Mouse (Mus musculus) forebrain, embryonic 11.5 days (tissue): ENCODE data around the gene Hoxc6. TPM values are rescaled to one million over a fixed set of nuclear protein-coding genes. Genes with fewer than 3 reads are reported as not detected.

Experiments used
- ATAC-seq: fragments of 200-750 bp; cut with Nextera tagmentation; replicated peaks from 2 replicates; pipeline ENCODE4 v1.8.0; 2017; ENCODE audit warnings: moderate TSS enrichment; ENCODE audit not compliant: low FRiP score
- DNase-seq: peaks from one replicate; pipeline ENCODE4 v3.0.0-alpha.2; 2017; ENCODE audit warnings: low spot score
- H3K27ac ChIP-seq: fragments of 300-500 bp; sonication (generic); 2 replicates; pipeline ENCODE4 v1.5.1; 2014; ENCODE audit warnings: low read depth, low read length
- H3K27me3 ChIP-seq: fragments of 300-500 bp; sonication (generic); 2 replicates; pipeline ENCODE4 v1.6.1; 2014; ENCODE audit warnings: mild to moderate bottlenecking, low read length, mixed read lengths; ENCODE audit not compliant: control insufficient read depth, insufficient read depth
- H3K36me3 ChIP-seq: fragments of 300-500 bp; sonication (generic); 2 replicates; pipeline ENCODE4 v1.6.1; 2014; ENCODE audit warnings: mild to moderate bottlenecking, low read length, moderate library complexity, mixed read lengths; ENCODE audit not compliant: control insufficient read depth, insufficient read depth
- H3K4me1 ChIP-seq: fragments of 300-500 bp; sonication (generic); replicated peaks from 2 replicates; pipeline ENCODE4 v1.6.1; 2014; ENCODE audit warnings: low read length, mixed read lengths; ENCODE audit not compliant: control insufficient read depth, insufficient read depth
- H3K4me2 ChIP-seq: fragments of 300-500 bp; sonication (generic); 2 replicates; pipeline ENCODE4 v1.6.1; 2014; ENCODE audit warnings: low read depth, mild to moderate bottlenecking, low read length, moderate library complexity, mixed read lengths; ENCODE audit not compliant: severe bottlenecking
- H3K4me3 ChIP-seq: fragments of 300-500 bp; sonication (generic); 2 replicates; pipeline ENCODE4 v1.5.1; 2014; ENCODE audit warnings: low read depth, low read length
- H3K9ac ChIP-seq: fragments of 300-500 bp; sonication (generic); 2 replicates; pipeline ENCODE4 v1.6.1; 2014; ENCODE audit warnings: low read length
- H3K9me3 ChIP-seq: fragments of 300-500 bp; sonication (generic); 2 replicates; pipeline ENCODE4 v1.6.1; 2016; ENCODE audit warnings: low read length, mixed read lengths; ENCODE audit not compliant: control insufficient read depth
- WGBS: fragments of 180-500 bp; shearing (Covaris S2); extraction: QIAGEN DNeasy Blood & Tissue Kit; methylation state at CpG from one replicate; pipeline ENCODE4 v1.1.7; 2014; 5-methylcytosine and 5-hydroxymethylcytosine counted together
- polyA plus RNA-seq: library from polyadenylated mRNA; unstranded; fragments of >200 nt; fragmentation: Nextera tagmentation; extraction: Ambion mirVana; gene quantifications from 2 replicates; pipeline ENCODE4 v1.2.1, GENCODE M21; 2014

The Hoxc6 gene
- polyA plus RNA-seq, 1 experiment from 2014 or later, result not detected

- peak; percentile 71 for ATAC-seq
- Histone ChIP-seq H3K36me3 (no peaks in the 10 kb centered on the region), H3K4me1 (no peaks in the 10 kb centered on the region), H3K27me3 (peaks cover 96% of the 10 kb centered on the region), H3K9ac (no peak overlapping the region), H3K27ac (no peak overlapping the region), H3K4me3 (no peak overlapping the region), H3K4me2 (no peak overlapping the region), H3K9me3 (no peaks in the 10 kb centered on the region)
- DNase-seq, result peak; percentile 90
- WGBS, result 3% methylated on average over 29 of the region's 30 CpGs
These were observed 31.9 kb upstream of the Hoxc6 start for GRCm38 (mm10) chr15:102965892-102966775.

GRCm38 (mm10) chr15:102966776-102967311 is 31.2 kb upstream of the Hoxc6 start, which contains the start of gene Hoxc10:
Hoxc10 (plus strand) TSS chr15:102966796.
- Histone ChIP-seq H3K9me3 (no peaks in the 10 kb centered on the region), H3K4me2 (no peak within 1 kb of the TSS), H3K27me3 (peaks cover 96% of the 10 kb centered on the region), H3K4me1 (no peaks in the 10 kb centered on the region), H3K27ac (no peak within 1 kb of the TSS), H3K9ac (no peak within 1 kb of the TSS), H3K4me3 (no peak within 1 kb of the TSS), H3K36me3 (no peaks in the 10 kb centered on the region)
- DNase-seq, result no peak
- peak; percentile 44 for ATAC-seq
- 2% methylated on average over 27 of the region's 27 CpGs for WGBS

DNA sequence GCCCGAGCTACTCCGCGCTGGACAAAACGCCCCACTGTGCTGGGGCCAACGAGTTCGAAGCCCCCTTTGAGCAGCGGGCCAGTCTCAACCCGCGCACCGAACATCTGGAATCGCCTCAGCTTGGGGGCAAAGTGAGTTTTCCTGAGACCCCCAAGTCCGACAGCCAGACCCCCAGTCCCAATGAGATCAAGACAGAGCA is 30.8 kb upstream of the Hoxc6 start, which contains the start of gene Hoxc5:
TSS of gene Hoxc5 (plus strand) at position 132 of the 199 bp plus-strand sequence.
- no peaks in the 10 kb centered on the region for H3K4me1 ChIP-seq
- H3K9ac ChIP-seq, result no peak within 1 kb of the TSS
- no peak within 1 kb of the TSS for H3K4me3 ChIP-seq
- no peaks in the 10 kb centered on the region for H3K9me3 ChIP-seq
- DNase-seq, result no peak
- no peaks in the 10 kb centered on the region for H3K36me3 ChIP-seq
- no peak within 1 kb of the TSS for H3K27ac ChIP-seq
- peaks cover 98% of the 10 kb centered on the region for H3K27me3 ChIP-seq
- no peak within 1 kb of the TSS for H3K4me2 ChIP-seq
- ATAC-seq, result no peak
- WGBS, result 4% methylated on average over 12 of the region's 12 CpGs

DNA sequence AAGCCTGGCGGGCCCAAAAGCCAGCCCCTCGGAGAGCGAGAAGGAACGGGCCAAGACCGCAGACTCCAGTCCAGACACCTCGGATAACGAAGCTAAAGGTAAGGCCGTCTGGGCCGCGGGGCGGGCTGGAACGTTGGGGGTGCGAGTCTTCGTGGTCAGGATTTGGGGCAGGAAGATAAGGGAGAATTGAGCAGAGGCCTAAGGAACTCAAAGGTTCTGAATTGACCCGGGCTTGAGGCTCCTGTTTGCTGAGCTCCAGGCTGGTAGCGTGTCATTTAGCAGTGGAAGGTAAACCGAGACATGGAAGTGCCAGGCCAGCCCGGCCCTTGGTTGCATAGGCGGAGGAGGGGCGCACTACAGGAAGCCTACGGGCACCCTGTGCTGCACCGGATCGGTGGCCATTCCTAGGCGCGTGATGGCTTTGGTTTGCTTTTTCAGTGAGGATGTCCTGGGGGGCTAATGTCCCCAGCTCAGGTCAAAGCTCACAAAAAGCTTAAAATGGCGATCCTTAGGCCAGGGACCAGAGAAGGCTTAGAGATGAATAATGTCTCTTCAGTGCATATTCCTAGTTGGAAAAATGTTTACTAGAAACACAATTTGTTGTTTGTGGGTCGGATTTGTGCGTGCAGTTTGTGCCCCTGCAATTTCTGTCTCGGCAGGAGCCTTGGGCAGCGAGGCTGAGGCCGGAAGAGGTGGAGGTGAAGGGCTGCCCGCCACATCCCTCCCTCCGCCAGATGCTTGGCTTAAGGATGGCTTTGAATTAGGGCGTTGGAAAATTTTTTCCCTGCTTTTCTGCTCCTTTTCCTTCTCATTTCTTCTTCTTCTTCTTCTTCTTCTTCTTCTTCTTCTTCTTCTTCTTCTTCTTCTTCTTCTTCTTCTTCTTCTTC is 30.3 kb upstream of the Hoxc6 start:
- ATAC-seq (no peak), DNase-seq (no peak)
- Histone ChIP-seq H3K9ac (no peak overlapping the region), H3K4me3 (no peak overlapping the region), H3K4me2 (no peak overlapping the region), H3K27ac (no peak overlapping the region), H3K36me3 (no peaks in the 10 kb centered on the region), H3K4me1 (no peaks in the 10 kb centered on the region), H3K9me3 (no peaks in the 10 kb centered on the region), H3K27me3 (peaks cover 98% of the 10 kb centered on the region)
- 2% methylated on average over 34 of the region's 34 CpGs for WGBS

- 29% methylated on average over 1 of the region's 1 CpGs for WGBS
- H3K36me3 ChIP-seq, result no peaks in the 10 kb centered on the region
These were observed 28.8 kb upstream of the Hoxc6 start for GRCm38 (mm10) chr15:102969296-102969695.

GRCm38 (mm10) chr15:102970740-102971139 is 27.3 kb upstream of the Hoxc6 start:
- Histone ChIP-seq H3K36me3 (no peaks in the 10 kb centered on the region), H3K4me2 (no peak overlapping the region), H3K27ac (no peak overlapping the region), H3K4me3 (no peak overlapping the region), H3K9ac (no peak overlapping the region), H3K9me3 (no peaks in the 10 kb centered on the region), H3K4me1 (no peaks in the 10 kb centered on the region), H3K27me3 (peaks cover 96% of the 10 kb centered on the region)
- DNase-seq (no peak), ATAC-seq (no peak)
- WGBS, result under 1% methylated on average over 12 of the region's 12 CpGs

More at GRCm38 (mm10) chr15:102969296-102969695, 28.8 kb upstream of the Hoxc6 start:
- Histone ChIP-seq H3K27me3 (peaks cover 99% of the 10 kb centered on the region), H3K9ac (no peak overlapping the region), H3K4me2 (no peak overlapping the region), H3K4me1 (no peaks in the 10 kb centered on the region), H3K4me3 (no peak overlapping the region), H3K9me3 (no peaks in the 10 kb centered on the region), H3K27ac (no peak overlapping the region)
- ATAC-seq (no peak), DNase-seq (no peak)

- Histone ChIP-seq H3K27ac (no peak overlapping the region), H3K27me3 (peaks cover 96% of the 10 kb centered on the region), H3K4me2 (no peak overlapping the region), H3K36me3 (no peaks in the 10 kb centered on the region), H3K4me3 (no peak overlapping the region), H3K9me3 (no peaks in the 10 kb centered on the region), H3K4me1 (no peaks in the 10 kb centered on the region), H3K9ac (no peak overlapping the region)
- ATAC-seq (no peak), DNase-seq (no peak)
- 2% methylated on average over 21 of the region's 21 CpGs for WGBS
These were observed 25.8 kb upstream of the Hoxc6 start for GRCm38 (mm10) chr15:102972254-102972653.

DNA sequence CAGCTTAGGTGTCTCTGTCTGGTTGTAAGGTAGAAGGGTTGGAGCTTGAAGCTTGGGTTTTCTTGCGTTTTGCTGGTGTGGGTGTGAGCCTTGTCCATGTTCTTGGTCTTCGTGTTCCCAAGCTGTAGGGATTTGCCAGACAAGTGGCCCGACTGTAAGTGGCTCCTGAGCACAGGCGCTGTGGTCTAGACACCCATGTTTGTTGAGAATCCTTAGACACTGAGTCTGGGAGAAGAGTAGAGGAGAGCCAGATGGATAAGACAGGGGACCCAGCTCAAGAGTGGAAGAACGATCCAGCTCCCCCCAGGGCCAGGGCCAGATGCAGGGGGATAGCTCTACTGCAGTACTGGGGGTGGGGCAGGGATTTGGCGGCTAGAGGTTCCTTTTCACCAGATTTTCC is 25.3 kb upstream of the Hoxc6 start:
- ATAC-seq (no peak), DNase-seq (no peak)
- no peak overlapping the region for H3K9ac ChIP-seq
- 4% methylated on average over 6 of the region's 6 CpGs for WGBS
- H3K4me2 ChIP-seq, result no peak overlapping the region
- H3K36me3 ChIP-seq, result no peaks in the 10 kb centered on the region
- no peak overlapping the region for H3K4me3 ChIP-seq
- no peak overlapping the region for H3K27ac ChIP-seq
- H3K9me3 ChIP-seq, result no peaks in the 10 kb centered on the region
- peaks cover 96% of the 10 kb centered on the region for H3K27me3 ChIP-seq
- no peaks in the 10 kb centered on the region for H3K4me1 ChIP-seq
